Mouse (Mus musculus): Measurements from ENCODE around the gene Map3k7. TPM values are rescaled to one million over a fixed set of nuclear protein-coding genes. Genes with fewer than 3 reads are reported as not detected.

Gene Map3k7
- polyA plus RNA-seq, 1 experiment from 2014 or later, result 26.2 TPM

DNA sequence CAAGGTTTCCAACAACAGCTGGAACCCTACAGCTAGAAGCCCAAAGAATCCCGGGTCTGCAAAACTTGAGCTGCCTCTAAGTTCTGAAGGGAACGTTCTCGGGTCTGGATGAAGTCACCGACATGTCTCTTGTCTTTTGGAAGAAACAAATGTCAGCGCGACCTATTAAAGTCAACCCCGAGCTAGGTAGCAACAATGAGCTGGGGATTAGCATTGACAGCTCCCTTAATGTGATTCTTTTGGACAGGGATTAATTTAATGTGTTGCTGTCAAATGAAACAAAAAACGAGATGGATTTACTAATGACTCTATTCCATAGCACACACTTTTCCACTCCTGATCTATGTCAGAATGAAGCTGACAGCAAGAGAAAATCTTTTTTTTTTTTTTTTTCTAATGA lies 27.5 kb upstream of the Map3k7 start:
- H3K27me3 ChIP-seq (replicated peaks; ENCODE audit: control insufficient read depth, insufficient read depth, low read length), result peaks cover 7% of the 10 kb centered on the region
- DNase-seq (ENCODE audit: low spot score), result no peak
- ATAC-seq (replicated peaks; ENCODE audit: low FRiP score), result no peak
- 27% methylated on average over 8 of the region's 8 CpGs for WGBS
- H3K4me3 ChIP-seq (ENCODE audit: low read depth, low read length), result no peak overlapping the region
- H3K4me2 ChIP-seq, result no peak overlapping the region
- no peak overlapping the region for H3K9ac ChIP-seq (ENCODE audit: low read depth, low read length)
- H3K9me3 ChIP-seq (ENCODE audit: control insufficient read depth, low read length), result no peaks in the 10 kb centered on the region
- H3K4me1 ChIP-seq (replicated peaks; ENCODE audit: control insufficient read depth, insufficient read depth, low read length), result no peaks in the 10 kb centered on the region
- no peaks in the 10 kb centered on the region for H3K36me3 ChIP-seq (ENCODE audit: control insufficient read depth, insufficient read depth, low read length)
- H3K27ac ChIP-seq (ENCODE audit: low read depth, low read length), result no peak overlapping the region

DNA sequence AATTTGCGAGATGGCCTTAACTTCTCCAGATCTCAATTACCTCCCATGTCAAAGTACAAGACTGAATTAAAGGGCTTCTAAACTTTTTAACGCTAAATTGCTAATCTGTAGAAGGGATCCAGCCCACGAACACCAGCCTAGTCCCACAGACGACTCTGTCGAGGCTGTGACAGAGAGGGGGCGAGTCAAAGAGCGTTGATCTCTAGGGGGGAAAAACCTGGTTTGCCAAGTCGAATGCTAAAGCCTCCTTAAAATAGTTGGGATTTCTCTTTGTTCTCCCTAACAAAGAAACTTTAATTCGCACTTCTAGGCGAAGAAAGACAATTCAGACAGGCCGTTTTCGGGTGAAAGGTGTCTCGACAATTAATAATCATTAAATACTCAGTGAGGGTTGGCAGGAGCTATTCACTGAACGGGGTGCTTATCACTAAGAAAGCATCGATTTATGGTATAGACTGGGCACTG lies 27.0 kb upstream of the Map3k7 start:
- Histone ChIP-seq H3K36me3 (ENCODE audit: control insufficient read depth, insufficient read depth, low read length) (no peaks in the 10 kb centered on the region), H3K4me3 (ENCODE audit: low read depth, low read length) (peak overlapping the region; percentile 48), H3K9ac (ENCODE audit: low read depth, low read length) (no peak overlapping the region), H3K27ac (ENCODE audit: low read depth, low read length) (no peak overlapping the region), H3K4me1 (replicated peaks; ENCODE audit: control insufficient read depth, insufficient read depth, low read length) (no peaks in the 10 kb centered on the region), H3K9me3 (ENCODE audit: control insufficient read depth, low read length) (no peaks in the 10 kb centered on the region), H3K4me2 (peak overlapping the region; percentile 88), H3K27me3 (replicated peaks; ENCODE audit: control insufficient read depth, insufficient read depth, low read length) (peaks cover 7% of the 10 kb centered on the region)
- DNase-seq (ENCODE audit: low spot score), result no peak
- no peak for ATAC-seq (replicated peaks; ENCODE audit: low FRiP score)
- 10% methylated on average over 15 of the region's 15 CpGs for WGBS

DNA sequence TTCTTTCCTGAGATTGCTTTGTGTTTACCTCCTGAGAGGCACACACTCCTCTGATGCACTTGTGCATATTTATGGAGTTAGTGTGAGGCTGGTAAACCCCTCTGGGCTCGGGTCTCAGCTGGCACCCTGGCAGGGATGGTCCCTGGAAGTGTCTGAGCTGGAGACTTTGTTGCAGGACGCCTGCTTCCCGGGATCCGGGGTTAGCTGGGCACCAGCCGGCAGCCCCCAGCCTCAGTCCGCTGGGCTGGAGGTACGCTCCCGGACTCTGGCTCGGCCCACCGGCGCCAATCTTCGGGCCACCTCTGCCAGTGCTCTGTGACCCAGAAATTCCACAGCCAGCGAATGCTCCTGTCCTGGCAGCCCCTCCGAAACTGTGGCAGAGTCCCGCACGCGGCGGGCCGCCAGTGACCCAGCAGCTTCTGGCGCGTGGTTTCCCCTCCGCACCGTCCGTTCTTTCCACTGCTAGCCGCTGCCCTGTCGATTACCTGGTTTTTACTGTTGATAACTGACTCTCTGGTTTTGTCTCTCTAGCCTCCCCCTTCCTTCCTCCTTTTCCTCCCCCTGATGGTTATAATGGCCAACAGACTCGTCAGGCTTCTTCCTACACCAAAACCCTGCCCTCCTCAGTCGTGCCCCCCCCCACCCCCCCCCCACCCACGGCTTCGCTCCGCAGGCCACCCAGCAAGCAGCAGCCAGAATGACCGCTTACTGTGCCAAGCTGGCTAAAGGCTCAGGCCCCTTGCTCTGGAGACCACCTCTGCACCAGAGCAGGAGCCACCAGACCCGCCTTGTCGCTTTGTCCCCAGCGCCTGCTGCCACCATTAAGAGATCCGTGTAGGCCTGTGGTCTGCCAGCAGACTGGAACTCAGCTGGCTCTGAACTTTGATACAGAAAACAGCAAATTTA lies 26.3 kb upstream of the Map3k7 start:
- Histone ChIP-seq H3K36me3 (ENCODE audit: control insufficient read depth, insufficient read depth, low read length) (no peaks in the 10 kb centered on the region), H3K27ac (ENCODE audit: low read depth, low read length) (no peak overlapping the region)

DNA sequence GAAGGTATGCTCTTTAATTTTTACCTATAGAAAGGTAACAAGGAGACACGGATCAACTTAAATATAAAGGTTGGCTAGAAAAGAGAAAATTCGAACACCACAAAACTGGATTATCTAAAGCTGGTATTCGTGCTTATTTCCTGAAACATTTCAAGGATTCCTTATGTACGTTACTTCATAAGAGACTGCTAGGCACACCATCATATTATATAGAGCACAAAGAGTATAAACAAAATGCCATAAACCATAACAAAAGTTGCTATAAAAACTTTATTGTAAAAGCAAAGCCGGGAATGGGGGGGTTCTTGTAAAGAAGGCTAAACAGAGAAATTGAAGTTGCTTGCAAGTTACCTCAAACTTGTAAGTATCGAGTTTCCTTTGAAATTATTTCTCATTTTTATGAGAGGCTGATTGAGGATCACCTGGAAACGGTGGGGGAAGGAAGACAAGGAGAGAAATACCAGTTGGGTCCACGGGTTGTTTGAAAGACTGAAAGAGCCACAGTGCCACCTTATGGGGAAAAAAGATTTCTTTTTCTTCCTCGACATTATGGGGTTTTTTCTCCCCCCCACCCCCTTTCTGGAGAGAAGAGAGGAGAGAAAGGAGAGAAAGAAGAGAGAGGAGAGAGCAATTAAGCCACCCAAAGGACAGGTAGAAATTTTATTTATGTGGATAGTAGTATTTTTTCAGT lies 25.3 kb upstream of the Map3k7 start:
- Histone ChIP-seq H3K4me2 (no peak overlapping the region), H3K9me3 (ENCODE audit: control insufficient read depth, low read length) (no peaks in the 10 kb centered on the region), H3K27ac (ENCODE audit: low read depth, low read length) (no peak overlapping the region), H3K4me3 (ENCODE audit: low read depth, low read length) (no peak overlapping the region), H3K4me1 (replicated peaks; ENCODE audit: control insufficient read depth, insufficient read depth, low read length) (no peaks in the 10 kb centered on the region), H3K27me3 (replicated peaks; ENCODE audit: control insufficient read depth, insufficient read depth, low read length) (peaks cover 7% of the 10 kb centered on the region), H3K9ac (ENCODE audit: low read depth, low read length) (no peak overlapping the region), H3K36me3 (ENCODE audit: control insufficient read depth, insufficient read depth, low read length) (no peaks in the 10 kb centered on the region)
- DNase-seq (ENCODE audit: low spot score), result no peak
- 39% methylated on average over 9 of the region's 9 CpGs for WGBS
- no peak for ATAC-seq (replicated peaks; ENCODE audit: low FRiP score)

More for the DNA sequence above, 26.3 kb upstream of the Map3k7 start:
- peak; percentile 26; the same call in 1 of the 2 replicates for ATAC-seq (replicated peaks; ENCODE audit: low FRiP score)
- 3% methylated on average over 36 of the region's 36 CpGs for WGBS
- Histone ChIP-seq H3K4me1 (replicated peaks; ENCODE audit: control insufficient read depth, insufficient read depth, low read length) (no peaks in the 10 kb centered on the region), H3K9me3 (ENCODE audit: control insufficient read depth, low read length) (no peaks in the 10 kb centered on the region), H3K4me2 (peak overlapping the region; percentile 88), H3K27me3 (replicated peaks; ENCODE audit: control insufficient read depth, insufficient read depth, low read length) (peaks cover 7% of the 10 kb centered on the region), H3K4me3 (ENCODE audit: low read depth, low read length) (peak overlapping the region; percentile 48), H3K9ac (ENCODE audit: low read depth, low read length) (peak overlapping the region; percentile 55)
- peak; percentile 56 for DNase-seq (ENCODE audit: low spot score)

- ATAC-seq (replicated peaks; ENCODE audit: low FRiP score) (no peak), DNase-seq (ENCODE audit: low spot score) (no peak)
- H3K27ac ChIP-seq (ENCODE audit: low read depth, low read length), result no peak overlapping the region
- 52% methylated on average over 4 of the region's 4 CpGs for WGBS
- H3K4me2 ChIP-seq, result no peak overlapping the region
- H3K9ac ChIP-seq (ENCODE audit: low read depth, low read length), result no peak overlapping the region
- no peaks in the 10 kb centered on the region for H3K36me3 ChIP-seq (ENCODE audit: control insufficient read depth, insufficient read depth, low read length)
- H3K4me3 ChIP-seq (ENCODE audit: low read depth, low read length), result no peak overlapping the region
- no peaks in the 10 kb centered on the region for H3K4me1 ChIP-seq (replicated peaks; ENCODE audit: control insufficient read depth, insufficient read depth, low read length)
- peaks cover 7% of the 10 kb centered on the region for H3K27me3 ChIP-seq (replicated peaks; ENCODE audit: control insufficient read depth, insufficient read depth, low read length)
- H3K9me3 ChIP-seq (ENCODE audit: control insufficient read depth, low read length), result no peaks in the 10 kb centered on the region
Observed at GRCm38 (mm10) chr4:31941616-31942015, 22.3 kb upstream of the Map3k7 start.

- ATAC-seq (replicated peaks; ENCODE audit: low FRiP score) (no peak), DNase-seq (ENCODE audit: low spot score) (no peak)
- H3K9ac ChIP-seq (ENCODE audit: low read depth, low read length), result no peak overlapping the region
- 75% methylated on average over 2 of the region's 2 CpGs for WGBS
- H3K36me3 ChIP-seq (ENCODE audit: control insufficient read depth, insufficient read depth, low read length), result no peaks in the 10 kb centered on the region
- no peak overlapping the region for H3K27ac ChIP-seq (ENCODE audit: low read depth, low read length)
- H3K27me3 ChIP-seq (replicated peaks; ENCODE audit: control insufficient read depth, insufficient read depth, low read length), result no peaks in the 10 kb centered on the region
- H3K4me2 ChIP-seq, result no peak overlapping the region
- H3K4me1 ChIP-seq (replicated peaks; ENCODE audit: control insufficient read depth, insufficient read depth, low read length), result no peaks in the 10 kb centered on the region
- H3K9me3 ChIP-seq (ENCODE audit: control insufficient read depth, low read length), result no peaks in the 10 kb centered on the region
- no peak overlapping the region for H3K4me3 ChIP-seq (ENCODE audit: low read depth, low read length)
Observed at GRCm38 (mm10) chr4:31943045-31943444, 20.9 kb upstream of the Map3k7 start.

- Histone ChIP-seq H3K4me1 (replicated peaks; ENCODE audit: control insufficient read depth, insufficient read depth, low read length) (peaks cover 8% of the 10 kb centered on the region), H3K27ac (ENCODE audit: low read depth, low read length) (peak overlapping the region; percentile 99)
- no peak for DNase-seq (ENCODE audit: low spot score)
Observed at GRCm38 (mm10) chr4:31964194-31964875, 438 bp downstream of the Map3k7 start.

DNA sequence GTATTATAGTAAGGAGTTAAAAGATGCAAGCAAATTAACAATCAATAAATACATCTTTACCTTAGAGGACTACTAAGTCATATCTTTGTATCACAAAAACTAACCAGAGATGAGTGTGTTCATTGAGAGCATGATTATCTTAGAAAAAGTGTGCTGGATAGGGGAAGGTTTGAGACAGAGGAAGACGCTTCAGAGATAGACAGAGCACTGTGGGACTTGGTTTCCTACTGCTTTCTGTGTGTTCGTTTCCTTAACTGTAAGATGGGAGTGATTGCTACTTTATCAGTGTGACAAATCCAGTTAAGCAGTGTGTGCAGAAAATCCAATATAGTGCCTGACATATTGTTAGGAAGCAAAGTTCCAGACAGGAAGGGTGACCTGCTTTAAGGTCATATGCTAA lies 1.3 kb downstream of the Map3k7 start:
- Histone ChIP-seq H3K27me3 (replicated peaks; ENCODE audit: control insufficient read depth, insufficient read depth, low read length) (no peaks in the 10 kb centered on the region), H3K4me3 (ENCODE audit: low read depth, low read length) (peak overlapping the region; percentile 85), H3K9me3 (ENCODE audit: control insufficient read depth, low read length) (no peaks in the 10 kb centered on the region), H3K36me3 (ENCODE audit: control insufficient read depth, insufficient read depth, low read length) (no peaks in the 10 kb centered on the region), H3K4me1 (replicated peaks; ENCODE audit: control insufficient read depth, insufficient read depth, low read length) (peaks cover 12% of the 10 kb centered on the region), H3K27ac (ENCODE audit: low read depth, low read length) (no peak overlapping the region), H3K4me2 (peak overlapping the region; percentile 87), H3K9ac (ENCODE audit: low read depth, low read length) (no peak overlapping the region)
- whole genome bisulfite sequencing, result 24% methylated on average over 2 of the region's 2 CpGs
- no peak for ATAC-seq (replicated peaks; ENCODE audit: low FRiP score)
- no peak for DNase-seq (ENCODE audit: low spot score)

More at GRCm38 (mm10) chr4:31964194-31964875, 438 bp downstream of the Map3k7 start:
- peak overlapping the region; percentile 87 for H3K4me2 ChIP-seq
- no peaks in the 10 kb centered on the region for H3K36me3 ChIP-seq (ENCODE audit: control insufficient read depth, insufficient read depth, low read length)
- ATAC-seq (replicated peaks; ENCODE audit: low FRiP score), result no peak; the same call in 1 of the 2 replicates
- no peaks in the 10 kb centered on the region for H3K9me3 ChIP-seq (ENCODE audit: control insufficient read depth, low read length)
- 2% methylated on average over 46 of the region's 47 CpGs for WGBS
- no peaks in the 10 kb centered on the region for H3K27me3 ChIP-seq (replicated peaks; ENCODE audit: control insufficient read depth, insufficient read depth, low read length)
- peak overlapping the region; percentile 71 for H3K9ac ChIP-seq (ENCODE audit: low read depth, low read length)
- peak overlapping the region; percentile 85 for H3K4me3 ChIP-seq (ENCODE audit: low read depth, low read length)

All from liver, embryonic 11.5 days (tissue).